Mouse (Mus musculus) lung, postnatal 4 days (tissue): ENCODE results near the gene Atp12a.

Experiments
- DNase-seq, 2 experiments: peaks; one replicate each; pipeline ENCODE4 v3.0.0; 2021

Atp12a gene

GRCm38 (mm10) chr14:56382366-56382765, 17.5 kb downstream of the Atp12a start:
- no peak for DNase-seq

- DNase-seq, result no peak
Measured at GRCm38 (mm10) chr14:56390247-56390646, 25.4 kb downstream of the Atp12a start.

- DNase-seq, result no peak
Measured at GRCm38 (mm10) chr14:56393704-56394312, 28.9 kb downstream of the Atp12a start.

- peak in 1 of 2 experiments; percentile 54 for DNase-seq
Measured at GRCm38 (mm10) chr14:56398001-56398400, 33.1 kb downstream of the Atp12a start.

GRCm38 (mm10) chr14:56402311-56403071, 37.6 kb downstream of the Atp12a start, which contains the start of gene Rnf17:
Gene Rnf17, plus strand, starts transcription at chr14:56402581.
- DNase-seq, result no peak

- no peak for DNase-seq
Measured at GRCm38 (mm10) chr14:56403072-56403375, 38.2 kb downstream of the Atp12a start.
